Mouse (Mus musculus) liver, embryonic 13.5 days (tissue): ENCODE measurements around the gene Cdkn2d. TPM values are rescaled to one million over a fixed set of nuclear protein-coding genes. Genes with fewer than 3 reads are reported as not detected.

Experiments
- ATAC-seq: fragments of 200-750 bp; cut with Nextera tagmentation; 2 replicates; pipeline ENCODE4 v1.8.0; 2017; ENCODE audit warnings: low read depth, mild to moderate bottlenecking, moderate number of reproducible peaks, moderate library complexity
- DNase-seq: peaks from one replicate; pipeline ENCODE4 v3.0.0; 2022
- H3K27ac ChIP-seq: fragments of 300-500 bp; sonication (generic); 2 replicates; pipeline ENCODE4 v1.5.1; 2015; ENCODE audit warnings: moderate library complexity, mild to moderate bottlenecking, inconsistent platforms
- H3K27me3 ChIP-seq: fragments of 300-500 bp; sonication (generic); 2 replicates; pipeline ENCODE4 v1.6.1; 2015; ENCODE audit warnings: mild to moderate bottlenecking, inconsistent platforms
- H3K36me3 ChIP-seq: fragments of 300-500 bp; sonication (generic); 2 replicates; pipeline ENCODE4 v1.6.1; 2015; ENCODE audit warnings: mild to moderate bottlenecking, inconsistent platforms
- H3K4me1 ChIP-seq: fragments of 300-500 bp; sonication (generic); replicated peaks from 2 replicates; pipeline ENCODE4 v1.6.1; 2015; ENCODE audit warnings: inconsistent platforms
- H3K4me2 ChIP-seq: fragments of 300-500 bp; sonication (generic); 2 replicates; pipeline ENCODE4 v1.6.1; 2015; ENCODE audit warnings: inconsistent platforms, mild to moderate bottlenecking, moderate library complexity
- H3K4me3 ChIP-seq: fragments of 300-500 bp; sonication (generic); replicated peaks from 2 replicates; pipeline ENCODE4 v1.5.1; 2015; ENCODE audit warnings: mild to moderate bottlenecking, inconsistent platforms
- H3K9ac ChIP-seq: fragments of 300-500 bp; sonication (generic); 2 replicates; pipeline ENCODE4 v1.6.1; 2015; ENCODE audit warnings: mild to moderate bottlenecking, inconsistent platforms
- H3K9me3 ChIP-seq: fragments of 300-500 bp; sonication (generic); replicated peaks from 2 replicates; pipeline ENCODE4 v1.6.1; 2016; ENCODE audit warnings: inconsistent platforms
- WGBS: fragments of 180-500 bp; shearing (Covaris S2); methylation state at CpG from one replicate; pipeline ENCODE4 v1.1.7; 2015; ENCODE audit not compliant: insufficient replicate concordance; 5-methylcytosine and 5-hydroxymethylcytosine counted together
- polyA plus RNA-seq: library from polyadenylated mRNA; unstranded; fragments of >200 nt; fragmentation: Nextera tagmentation; extraction: Ambion mirVana; gene quantifications from 2 replicates; pipeline ENCODE4 v1.2.1, GENCODE M21; 2015

Gene Cdkn2d
- 104 and 105 TPM in 2 replicates for polyA plus RNA-seq

DNA sequence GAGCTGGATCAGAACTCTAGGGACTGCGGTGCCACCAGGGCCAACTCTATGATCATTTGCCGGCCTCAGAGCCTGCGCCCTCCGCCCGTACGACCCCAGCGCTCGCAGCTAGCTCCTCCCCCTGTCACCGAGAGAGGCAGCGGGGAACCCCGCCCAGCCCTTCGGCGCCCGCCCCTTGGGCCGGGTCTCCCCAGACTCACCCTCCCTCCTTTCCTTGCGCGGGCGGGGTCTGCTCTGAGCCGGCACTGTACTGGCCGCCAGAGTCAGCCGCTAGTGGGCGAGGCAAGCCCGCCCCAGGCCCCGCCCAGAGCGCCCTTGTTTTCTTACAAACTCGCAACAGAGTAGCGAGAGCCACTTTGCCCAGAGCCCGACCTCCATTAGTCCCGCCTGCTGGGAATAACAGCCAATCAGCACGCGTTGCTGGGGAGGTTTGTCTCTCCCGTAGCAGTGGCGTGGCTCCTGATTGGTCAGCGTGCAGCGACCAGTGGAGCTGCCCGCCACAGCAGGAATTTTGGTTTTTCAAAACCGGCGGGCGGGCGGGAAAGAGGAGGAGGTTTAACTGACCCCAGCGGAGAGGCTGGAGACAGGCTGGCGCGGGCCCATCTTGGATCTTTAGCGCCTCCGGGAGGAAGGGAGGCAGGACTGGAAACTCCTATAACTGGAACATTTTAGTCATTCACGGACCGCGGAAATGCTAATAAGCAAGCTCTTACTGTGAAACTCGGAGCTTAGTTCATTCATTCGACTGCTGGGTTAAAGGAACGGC, at the start of gene Cdkn2d:
Gene Cdkn2d, minus strand, starts transcription at position 386 of the 766 bp plus-strand sequence.
- DNase-seq (peak; percentile 100), ATAC-seq (peak; percentile 87)
- H3K9me3 ChIP-seq, result no peaks in the 10 kb centered on the region
- under 1% methylated on average over 51 of the region's 51 CpGs for WGBS
- H3K4me3 ChIP-seq, result peak within 1 kb of the TSS; percentile 94
- H3K27ac ChIP-seq, result peak within 1 kb of the TSS; percentile 98
- peaks cover 16% of the 10 kb centered on the region for H3K36me3 ChIP-seq
- H3K9ac ChIP-seq, result peak within 1 kb of the TSS; percentile 96
- peak within 1 kb of the TSS; percentile 94 for H3K4me2 ChIP-seq
- H3K4me1 ChIP-seq, result peaks cover 45% of the 10 kb centered on the region
- H3K27me3 ChIP-seq, result no peaks in the 10 kb centered on the region

DNA sequence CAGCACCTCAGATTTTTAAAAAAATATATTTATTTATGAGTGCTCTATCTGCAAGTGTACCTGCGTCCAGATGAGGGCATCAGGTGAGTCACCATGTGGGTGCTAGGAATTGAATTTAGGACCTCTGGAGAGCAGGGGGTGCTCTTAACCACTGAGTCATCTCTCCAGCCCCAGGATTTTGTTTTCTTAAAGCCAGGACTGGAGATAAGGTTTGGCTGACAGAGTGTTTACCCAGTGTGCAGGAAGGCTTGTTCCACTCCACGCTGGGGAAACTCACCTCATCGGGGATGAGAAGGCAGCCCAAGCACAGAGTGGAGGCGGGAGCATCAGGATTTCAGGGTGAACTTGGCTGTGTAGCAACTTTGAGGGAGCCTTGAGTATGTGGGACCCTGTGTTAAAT, 49.2 kb upstream of the Cdkn2d start:
- no peak overlapping the region for H3K4me2 ChIP-seq
- no peaks in the 10 kb centered on the region for H3K27me3 ChIP-seq
- H3K36me3 ChIP-seq, result peaks cover 5% of the 10 kb centered on the region; the same call in 1 of the 2 replicates
- no peak overlapping the region for H3K4me3 ChIP-seq
- DNase-seq, result no peak
- no peak overlapping the region for H3K27ac ChIP-seq
- peaks cover 5% of the 10 kb centered on the region for H3K4me1 ChIP-seq
- no peak overlapping the region for H3K9ac ChIP-seq
- no peaks in the 10 kb centered on the region for H3K9me3 ChIP-seq
- WGBS, result 69% methylated on average over 4 of the region's 4 CpGs
- no peak for ATAC-seq

DNA sequence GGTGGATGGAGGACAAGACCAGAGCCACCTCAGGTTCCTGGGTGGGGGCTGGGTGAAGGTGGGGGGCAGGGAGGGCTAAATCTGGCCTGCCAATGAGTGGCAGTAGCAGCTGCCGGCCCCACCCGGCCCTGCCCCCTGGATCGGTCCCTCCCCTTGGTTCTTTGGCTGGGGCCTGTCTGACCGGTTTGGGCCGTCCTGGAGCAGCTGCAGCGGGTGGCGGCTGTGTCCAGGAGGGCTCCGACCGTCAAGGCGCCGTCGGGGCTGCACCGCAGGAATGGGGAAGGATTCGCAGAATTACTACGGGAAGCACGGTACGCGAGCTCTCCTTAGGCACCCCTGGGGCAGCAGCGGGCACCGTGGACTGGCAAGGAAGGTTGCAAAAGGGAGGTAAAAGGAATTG, 46.4 kb upstream of the Cdkn2d start:
- Histone ChIP-seq H3K36me3 (peaks cover 5% of the 10 kb centered on the region; the same call in 1 of the 2 replicates), H3K4me1 (peaks cover 15% of the 10 kb centered on the region), H3K27ac (no peak overlapping the region), H3K4me3 (no peak overlapping the region), H3K4me2 (0 out of 2 replicates have a peak overlapping the region, but pooled peaks have one; percentile 10), H3K9ac (no peak overlapping the region), H3K27me3 (no peaks in the 10 kb centered on the region), H3K9me3 (no peaks in the 10 kb centered on the region)
- ATAC-seq, result no peak
- DNase-seq, result no peak
- 66% methylated on average over 20 of the region's 20 CpGs for WGBS

DNA sequence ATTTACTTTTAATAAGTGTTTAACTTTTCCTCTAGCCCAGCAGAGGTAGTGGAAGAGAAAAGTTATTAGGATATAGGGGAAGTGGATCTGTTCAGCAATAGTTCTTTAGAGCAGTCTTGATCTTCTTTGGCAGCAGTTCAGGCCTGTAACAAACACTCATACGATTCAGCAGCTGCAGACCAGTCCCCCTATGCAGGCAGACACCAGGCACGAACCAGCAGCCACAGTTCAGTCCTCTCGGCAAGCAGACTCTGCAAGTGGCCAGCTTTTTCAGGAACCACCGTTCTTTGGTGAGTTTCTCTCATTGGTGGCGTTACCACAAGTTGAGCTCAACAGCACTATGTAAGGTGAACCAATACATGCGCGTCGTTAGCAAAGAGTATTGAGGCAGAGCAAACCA, 45.3 kb upstream of the Cdkn2d start:
- no peaks in the 10 kb centered on the region; the same call in 1 of the 2 replicates for H3K36me3 ChIP-seq
- peaks cover 26% of the 10 kb centered on the region for H3K4me1 ChIP-seq
- ATAC-seq (no peak), DNase-seq (no peak)
- H3K9me3 ChIP-seq, result no peaks in the 10 kb centered on the region
- no peaks in the 10 kb centered on the region for H3K27me3 ChIP-seq
- H3K9ac ChIP-seq, result no peak overlapping the region
- WGBS, result 84% methylated on average over 8 of the region's 8 CpGs
- H3K4me2 ChIP-seq, result no peak overlapping the region
- H3K27ac ChIP-seq, result no peak overlapping the region
- no peak overlapping the region for H3K4me3 ChIP-seq

DNA sequence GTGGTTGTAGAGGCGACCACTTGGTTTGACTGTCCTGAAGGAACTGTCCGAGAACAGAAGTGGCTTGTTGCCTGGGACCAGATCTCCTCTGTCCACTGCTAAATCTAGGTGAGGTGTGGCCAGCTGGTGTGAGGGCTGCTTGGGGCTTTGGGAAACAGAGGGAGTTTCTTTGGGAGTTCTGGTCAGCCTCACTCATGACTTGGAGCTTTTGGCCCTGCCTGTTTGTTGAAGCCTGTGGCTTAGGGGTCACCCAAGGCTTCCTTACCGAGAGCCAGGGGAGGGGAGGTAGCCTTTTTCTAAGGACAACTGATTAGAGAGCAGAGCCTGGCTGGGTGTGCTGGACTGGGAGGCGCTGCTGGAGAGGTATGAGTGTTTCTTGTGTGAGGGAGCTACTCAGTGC, 44.2 kb upstream of the Cdkn2d start:
- H3K27me3 ChIP-seq, result no peaks in the 10 kb centered on the region
- H3K9me3 ChIP-seq, result no peaks in the 10 kb centered on the region
- no peak overlapping the region for H3K4me2 ChIP-seq
- no peak overlapping the region for H3K27ac ChIP-seq
- DNase-seq (no peak), ATAC-seq (no peak)
- WGBS, result 50% methylated on average over 4 of the region's 4 CpGs
- H3K36me3 ChIP-seq, result no peaks in the 10 kb centered on the region
- no peak overlapping the region for H3K9ac ChIP-seq
- peaks cover 28% of the 10 kb centered on the region for H3K4me1 ChIP-seq
- no peak overlapping the region for H3K4me3 ChIP-seq

DNA sequence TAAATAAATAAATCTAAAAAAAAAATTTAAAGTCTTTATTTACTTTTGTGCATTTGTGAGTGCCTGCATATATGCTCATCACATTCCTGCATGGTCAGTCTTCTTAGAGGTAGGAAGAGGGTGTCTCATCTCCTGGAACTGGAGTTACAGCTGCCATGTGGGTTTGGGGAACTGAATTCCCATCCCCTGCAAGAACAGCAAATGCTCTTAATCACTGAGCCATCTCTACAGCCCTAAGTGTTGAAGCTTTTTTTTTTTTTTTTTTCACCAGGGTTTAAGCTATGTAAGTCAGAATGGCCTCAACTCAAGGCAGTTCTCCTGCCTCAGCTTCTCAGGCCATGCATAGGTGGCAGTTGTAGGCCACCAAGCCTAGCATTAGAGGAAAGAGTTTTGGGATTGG, 43.5 kb upstream of the Cdkn2d start:
- Histone ChIP-seq H3K4me3 (no peak overlapping the region), H3K27ac (no peak overlapping the region), H3K27me3 (no peaks in the 10 kb centered on the region), H3K4me1 (peaks cover 34% of the 10 kb centered on the region), H3K9me3 (no peaks in the 10 kb centered on the region), H3K36me3 (no peaks in the 10 kb centered on the region), H3K9ac (no peak overlapping the region), H3K4me2 (no peak overlapping the region)
- no peak for DNase-seq
- ATAC-seq, result no peak

DNA sequence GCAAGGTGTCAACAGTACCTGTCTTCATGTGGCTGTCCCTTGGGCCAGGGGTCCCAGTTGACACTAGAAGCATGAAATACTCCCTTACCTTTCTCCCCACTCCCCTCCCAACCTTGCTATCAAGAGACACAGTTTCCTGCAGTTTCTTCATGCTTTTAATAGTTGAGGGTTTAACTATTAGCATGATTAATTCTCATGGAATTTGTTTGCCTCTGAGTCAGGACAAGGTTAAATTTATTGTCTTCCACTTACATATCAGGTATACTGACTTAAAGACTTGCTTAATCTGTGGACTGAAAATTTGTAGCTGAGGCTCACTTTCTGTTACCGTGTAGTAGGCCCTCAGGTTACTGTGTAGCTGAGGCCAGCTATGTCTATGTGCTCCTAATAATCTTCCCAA, 42.3 kb upstream of the Cdkn2d start:
- DNase-seq, result no peak

DNA sequence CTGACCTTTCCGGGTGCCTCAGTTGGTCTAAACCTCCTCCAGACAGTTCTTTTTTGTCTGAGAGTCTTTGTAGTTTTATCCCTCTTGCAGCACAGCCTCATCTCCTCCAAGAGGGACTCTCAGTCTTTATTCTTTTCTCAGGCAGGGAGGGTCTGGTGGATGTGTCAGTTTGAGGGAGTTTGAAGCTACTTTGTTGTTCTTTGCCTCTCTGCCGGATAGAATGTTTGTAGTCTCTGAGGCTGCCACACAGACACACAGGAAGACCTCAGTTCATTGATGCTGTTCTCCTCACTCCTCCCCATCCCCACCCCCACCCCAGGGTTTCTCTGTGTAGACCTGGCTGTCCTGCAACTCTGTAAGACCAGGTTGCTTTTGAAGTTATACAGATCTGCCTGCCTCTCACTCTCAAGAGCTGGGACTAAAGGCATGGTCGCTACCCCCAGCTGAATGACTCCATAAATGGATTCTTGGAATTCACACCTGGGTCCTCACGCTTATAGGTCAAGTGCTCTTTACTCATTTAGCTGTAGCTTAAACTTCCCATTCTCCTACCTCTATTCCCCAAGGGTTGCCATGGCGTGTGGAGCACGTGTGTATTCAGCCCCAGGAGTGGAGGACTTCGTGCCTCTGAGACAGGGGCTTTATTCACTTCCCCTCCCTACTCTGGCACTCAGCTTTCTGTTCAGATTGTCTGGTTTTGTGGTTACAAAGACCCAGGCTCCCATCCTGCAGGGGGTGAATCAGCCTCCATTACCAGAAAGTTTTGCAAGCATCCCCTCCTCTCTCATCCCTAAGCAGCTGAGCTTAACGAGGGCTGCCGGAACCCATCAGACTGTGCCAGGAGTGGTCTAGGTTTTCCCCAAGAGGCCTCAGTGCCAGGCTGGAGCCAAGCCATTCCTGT, 41.2 kb upstream of the Cdkn2d start:
- no peak overlapping the region for H3K4me2 ChIP-seq
- H3K9me3 ChIP-seq, result no peaks in the 10 kb centered on the region
- 36% methylated on average over 9 of the region's 9 CpGs for WGBS
- H3K27me3 ChIP-seq, result no peaks in the 10 kb centered on the region
- DNase-seq, result no peak
- peaks cover 45% of the 10 kb centered on the region for H3K4me1 ChIP-seq
- no peak overlapping the region; the same call in 1 of the 2 replicates for H3K9ac ChIP-seq
- H3K27ac ChIP-seq, result no peak overlapping the region
- no peaks in the 10 kb centered on the region for H3K36me3 ChIP-seq
- no peak overlapping the region for H3K4me3 ChIP-seq
- no peak for ATAC-seq

More for the DNA sequence above, 42.3 kb upstream of the Cdkn2d start:
- Histone ChIP-seq H3K9me3 (no peaks in the 10 kb centered on the region), H3K36me3 (no peaks in the 10 kb centered on the region), H3K4me2 (no peak overlapping the region), H3K4me3 (no peak overlapping the region), H3K9ac (no peak overlapping the region), H3K4me1 (peaks cover 41% of the 10 kb centered on the region), H3K27me3 (no peaks in the 10 kb centered on the region), H3K27ac (no peak overlapping the region)
- ATAC-seq, result no peak
- 75% methylated on average over 1 of the region's 1 CpGs for WGBS

DNA sequence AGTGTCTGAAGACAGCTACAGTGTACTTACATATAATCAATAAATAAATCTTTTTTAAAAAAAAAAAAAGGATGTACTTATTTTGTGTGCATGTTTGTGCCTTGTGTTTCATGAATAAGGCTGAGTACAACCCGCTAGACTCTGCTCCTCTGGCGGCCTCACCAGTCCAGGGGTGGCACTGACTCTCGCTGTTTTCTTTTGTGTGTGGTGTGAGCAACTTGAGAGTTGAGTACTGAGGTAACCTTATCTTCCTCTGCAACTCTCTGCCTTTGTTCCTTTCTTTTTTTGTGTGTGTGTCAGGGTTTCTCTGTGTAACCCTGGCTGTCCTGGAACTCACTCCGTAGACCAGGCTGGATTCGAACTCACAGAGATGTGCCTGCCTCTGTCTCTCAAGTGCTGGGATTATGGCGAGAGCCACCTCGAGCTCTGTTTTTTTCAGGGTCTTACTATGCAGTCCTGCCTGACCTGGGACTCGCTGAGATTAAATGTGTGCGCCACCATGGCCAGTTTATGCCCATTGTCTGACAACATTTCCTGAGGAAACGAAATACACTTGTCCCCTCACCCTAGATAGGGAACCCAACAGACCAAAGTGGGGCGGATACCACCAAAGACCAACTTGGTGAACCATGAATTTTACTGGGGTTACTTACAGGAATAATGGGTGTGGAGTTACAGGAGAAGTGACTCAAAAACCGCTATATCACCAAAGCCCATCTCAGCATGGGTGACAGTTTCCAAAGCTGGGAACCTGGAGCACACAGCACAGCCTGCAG, 40.3 kb upstream of the Cdkn2d start:
- Histone ChIP-seq H3K4me1 (peaks cover 48% of the 10 kb centered on the region), H3K4me2 (no peak overlapping the region), H3K27me3 (no peaks in the 10 kb centered on the region), H3K9me3 (no peaks in the 10 kb centered on the region), H3K4me3 (no peak overlapping the region), H3K36me3 (no peaks in the 10 kb centered on the region), H3K9ac (no peak overlapping the region), H3K27ac (no peak overlapping the region)
- DNase-seq (no peak), ATAC-seq (no peak)
- 41% methylated on average over 12 of the region's 12 CpGs for WGBS

DNA sequence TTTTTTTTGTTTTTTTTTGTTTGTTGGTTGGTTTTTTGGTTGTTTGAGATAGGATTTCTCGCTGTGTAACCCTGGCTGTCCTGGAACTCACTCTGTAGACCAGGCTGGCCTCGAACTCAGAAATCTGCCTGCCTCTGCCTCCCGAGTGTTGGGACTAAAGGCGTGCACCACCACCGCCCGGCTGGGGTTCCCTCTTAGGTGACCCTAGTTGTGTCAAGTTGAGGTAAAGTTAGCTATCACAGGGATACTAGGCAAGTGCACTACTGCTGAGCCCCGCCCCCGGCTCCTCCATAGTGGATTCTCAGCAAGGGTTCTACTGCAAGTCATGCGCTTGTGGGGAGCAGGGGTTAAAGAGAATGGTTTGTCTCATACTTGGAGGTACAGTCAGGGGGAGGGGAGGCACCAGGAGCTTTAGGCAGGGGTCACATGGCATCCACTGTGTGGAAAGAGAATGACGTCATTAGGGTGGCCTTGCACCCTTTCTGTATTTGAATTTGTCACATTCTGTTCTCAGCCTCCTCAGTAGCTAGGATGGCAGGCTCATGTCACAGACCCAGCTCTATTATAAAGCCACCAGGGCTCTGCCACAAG, 38.6 kb upstream of the Cdkn2d start:
- Histone ChIP-seq H3K27ac (no peak overlapping the region), H3K4me3 (no peak overlapping the region), H3K36me3 (no peaks in the 10 kb centered on the region), H3K4me1 (peaks cover 50% of the 10 kb centered on the region), H3K9me3 (no peaks in the 10 kb centered on the region), H3K4me2 (no peak overlapping the region), H3K27me3 (no peaks in the 10 kb centered on the region), H3K9ac (no peak overlapping the region)
- WGBS, result 88% methylated on average over 10 of the region's 10 CpGs
- no peak for DNase-seq
- no peak for ATAC-seq

DNA sequence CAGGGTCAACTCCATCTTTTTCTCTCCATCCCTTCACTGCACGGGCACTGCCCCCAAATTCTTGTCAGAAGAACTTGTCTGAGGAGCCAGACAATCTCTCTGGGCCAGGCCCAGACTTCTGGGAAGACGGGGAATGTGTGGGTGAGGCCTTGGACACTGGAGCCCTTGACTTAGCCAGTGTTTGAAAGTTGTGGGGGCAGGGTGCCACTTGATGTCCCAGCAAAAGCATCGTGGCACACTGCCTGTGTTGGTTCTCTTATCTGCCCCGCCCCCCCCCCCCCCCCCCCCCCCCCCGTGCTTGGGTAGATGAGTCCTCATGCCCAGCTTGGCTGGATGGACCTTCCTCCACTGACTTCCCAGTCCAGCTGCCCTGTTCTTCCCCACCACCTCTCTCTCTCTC, 37.8 kb upstream of the Cdkn2d start:
- H3K9me3 ChIP-seq, result no peaks in the 10 kb centered on the region
- DNase-seq (no peak), ATAC-seq (no peak)
- H3K27me3 ChIP-seq, result no peaks in the 10 kb centered on the region
- H3K4me2 ChIP-seq, result no peak overlapping the region
- no peak overlapping the region for H3K4me3 ChIP-seq
- H3K9ac ChIP-seq, result no peak overlapping the region
- H3K36me3 ChIP-seq, result no peaks in the 10 kb centered on the region
- no peak overlapping the region for H3K27ac ChIP-seq
- peaks cover 58% of the 10 kb centered on the region for H3K4me1 ChIP-seq
- WGBS, result 41% methylated on average over 3 of the region's 5 CpGs
